Mouse (Mus musculus) urinary bladder, adult 18-20 months (tissue): ENCODE data around the gene Ccdc187.

Experiments used
- DNase-seq, 2 experiments: peaks; one replicate each; pipeline ENCODE4 v3.0.0; 2022; ENCODE audit warnings: low spot score in 2 of 2, mixed read lengths in 2 of 2

The Ccdc187 gene

DNA sequence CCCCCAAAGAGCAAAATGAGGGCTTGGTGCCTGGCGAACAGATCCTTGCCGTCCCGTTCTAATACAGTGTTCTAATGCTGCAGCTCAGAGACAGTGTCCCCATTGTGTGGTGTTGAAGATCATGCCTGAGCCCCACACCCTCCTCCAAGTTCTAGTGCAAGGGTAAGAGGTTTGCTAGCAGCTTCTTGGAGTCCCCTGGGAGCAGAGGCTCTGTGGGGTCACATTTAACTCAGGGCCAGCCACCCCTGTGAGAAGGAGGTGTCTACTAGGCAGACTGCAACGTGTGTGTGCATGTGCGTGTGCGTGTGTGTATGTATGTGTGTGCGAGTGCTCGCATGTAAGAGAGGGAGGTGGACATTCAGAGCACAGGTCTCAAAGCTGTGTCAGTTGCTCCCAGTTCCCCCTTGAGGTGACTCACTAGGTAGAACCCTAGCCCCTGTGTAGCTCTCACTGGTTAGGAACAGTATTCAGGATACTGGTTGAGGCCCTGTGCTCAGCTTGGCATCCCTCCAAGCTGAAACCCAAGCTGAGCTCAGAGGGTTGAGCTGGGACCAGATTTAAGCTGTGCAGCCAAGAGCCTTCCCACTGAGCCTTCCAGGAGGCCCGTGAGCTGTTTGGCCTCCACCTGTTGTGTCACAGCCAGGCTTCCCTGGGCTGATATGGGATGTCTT, 22.4 kb upstream of the Ccdc187 start:
- DNase-seq: no peak

DNA sequence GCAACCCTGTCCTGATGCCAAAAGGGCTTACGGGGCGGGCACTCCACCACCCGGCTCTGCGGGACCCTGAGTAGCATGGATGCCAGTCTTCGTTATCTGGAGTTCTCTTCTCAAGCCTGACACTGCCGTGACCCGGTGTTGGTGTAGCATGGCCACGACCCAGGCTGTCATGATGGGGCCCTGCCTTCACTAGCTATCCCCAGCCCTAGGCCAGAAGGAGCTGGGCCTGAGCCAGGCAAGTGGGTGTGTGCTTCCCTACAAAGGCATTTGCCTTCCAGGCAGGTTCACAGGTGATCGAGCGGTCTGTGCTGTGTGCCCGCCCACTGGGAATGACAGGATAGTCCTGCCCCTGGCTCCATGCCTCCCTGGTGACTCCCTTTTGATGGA, 21.6 kb upstream of the Ccdc187 start:
- no peak for DNase-seq

DNA sequence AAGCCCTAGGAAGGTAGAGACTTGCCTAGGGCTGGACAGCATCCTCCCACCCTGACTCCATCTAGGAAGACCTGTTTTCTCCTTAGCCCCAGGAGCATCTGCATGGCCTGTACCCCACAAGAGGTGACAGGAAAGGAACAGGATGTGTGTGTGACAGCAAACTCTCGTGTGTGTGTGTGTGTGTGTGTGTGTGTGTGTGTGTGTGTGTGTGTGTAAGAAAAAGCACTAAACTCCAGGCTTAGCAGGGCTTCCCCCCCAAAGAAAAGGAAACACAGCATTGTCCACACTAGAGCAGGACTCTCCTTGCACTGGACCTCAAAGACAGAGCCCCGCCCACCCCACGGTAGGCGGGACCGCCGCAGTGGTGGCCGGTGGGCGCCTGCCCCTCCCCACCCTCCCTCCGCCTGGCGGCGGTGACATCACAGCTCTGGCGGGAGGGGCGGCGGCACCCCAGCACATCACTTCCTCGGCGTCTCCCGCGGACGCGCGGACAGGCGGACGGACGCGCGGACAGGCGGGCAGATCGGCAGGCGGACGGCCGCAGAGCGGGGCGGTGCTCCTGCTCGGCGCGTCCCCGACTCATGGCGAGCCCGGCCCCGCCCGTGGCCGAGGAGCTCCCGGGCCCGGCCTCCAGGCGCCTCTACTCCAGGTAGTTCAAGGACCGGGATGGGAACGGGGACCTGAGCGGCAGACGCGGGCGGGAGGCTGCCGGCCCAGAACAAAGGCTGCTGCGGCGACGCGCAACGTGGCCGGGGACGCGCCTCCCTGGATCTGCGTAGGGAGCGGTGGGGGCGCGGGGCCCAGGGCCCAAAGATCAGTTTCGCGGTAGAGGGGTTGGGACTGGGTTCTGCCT, 20.9 kb upstream of the Ccdc187 start, which contains the start of gene Gpsm1:
Gene Gpsm1, plus strand, starts transcription at position 444 of the 853 bp plus-strand sequence.
- peak; percentile 66 to 72 for DNase-seq

DNA sequence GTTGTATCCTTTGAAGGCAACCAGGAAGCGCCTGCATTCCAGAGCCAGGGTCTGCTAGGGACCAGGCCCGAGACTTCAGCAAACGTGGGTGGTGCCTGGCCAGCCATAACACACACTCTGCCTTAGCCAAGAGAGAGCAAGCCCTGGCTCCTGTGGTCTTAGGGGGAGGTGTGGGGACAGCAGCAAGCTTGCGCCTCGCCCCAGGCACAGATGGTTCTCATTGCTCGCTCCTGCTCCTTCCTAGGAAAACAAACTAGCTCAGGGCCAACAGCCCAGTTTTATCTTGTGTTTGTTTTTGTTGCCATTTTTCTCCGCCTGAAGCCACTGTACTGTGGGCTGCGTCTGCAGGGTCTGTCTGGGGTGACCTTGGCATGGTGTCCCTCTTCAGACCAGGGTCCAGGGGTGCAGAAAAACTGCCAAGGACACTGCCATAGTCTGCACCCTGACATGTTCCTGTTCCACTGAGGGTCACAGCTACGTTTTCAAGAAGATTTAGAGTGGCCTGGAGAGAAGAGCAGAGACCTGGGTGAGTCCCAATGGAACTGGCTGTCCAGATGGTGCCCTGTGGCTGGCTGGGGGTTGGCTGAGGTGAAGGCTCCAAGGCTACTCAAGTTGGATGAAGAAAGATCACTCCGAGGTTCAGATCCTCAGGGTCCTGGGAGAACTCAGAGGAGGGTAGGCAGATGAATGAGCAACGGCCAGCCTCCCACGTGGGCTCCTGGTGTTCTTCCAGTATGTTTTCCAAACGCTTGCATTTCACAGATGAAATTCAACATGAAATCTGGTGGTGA, 20.1 kb upstream of the Ccdc187 start:
- peak in 1 of 2 experiments; percentile 69 for DNase-seq

DNA sequence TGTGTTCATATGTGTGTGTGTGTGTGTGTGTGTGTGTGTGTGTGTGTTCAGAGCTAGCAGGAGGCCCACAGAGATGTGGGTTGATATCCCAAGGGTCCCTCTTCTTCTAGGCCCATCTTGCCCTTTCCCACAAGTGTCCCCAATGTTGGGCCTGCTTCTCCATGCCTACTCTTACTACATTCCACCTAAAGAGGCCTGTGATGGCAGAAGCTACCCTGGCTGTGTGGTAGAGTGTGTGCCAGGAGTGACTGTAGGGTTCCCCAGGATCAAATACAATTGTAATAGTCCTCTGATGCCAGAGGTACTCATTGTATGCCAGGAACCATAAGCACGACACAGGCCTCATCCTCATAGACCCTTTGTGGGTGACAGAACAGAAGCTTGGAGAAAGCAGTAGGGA, 19.0 kb upstream of the Ccdc187 start:
- no peak for DNase-seq

DNA sequence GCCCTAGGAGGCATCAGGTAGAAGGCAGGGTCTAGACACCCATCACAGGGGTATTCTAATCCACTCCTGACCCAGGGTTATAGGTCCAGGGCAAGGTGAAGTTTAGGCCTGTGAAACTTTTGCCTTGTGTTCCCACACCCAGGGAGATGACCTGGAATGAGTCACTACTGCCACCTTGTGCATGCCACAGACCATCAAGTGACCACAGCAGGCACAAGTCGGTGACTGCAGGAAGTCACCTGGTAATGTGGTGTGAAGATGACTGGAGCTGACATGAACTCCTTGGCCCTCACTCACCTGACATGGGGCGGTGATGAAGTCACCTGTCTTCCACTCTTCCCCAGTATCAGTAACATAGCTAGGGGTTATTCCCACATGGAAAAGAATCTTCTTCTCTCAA, 18.5 kb upstream of the Ccdc187 start:
- no peak for DNase-seq

DNA sequence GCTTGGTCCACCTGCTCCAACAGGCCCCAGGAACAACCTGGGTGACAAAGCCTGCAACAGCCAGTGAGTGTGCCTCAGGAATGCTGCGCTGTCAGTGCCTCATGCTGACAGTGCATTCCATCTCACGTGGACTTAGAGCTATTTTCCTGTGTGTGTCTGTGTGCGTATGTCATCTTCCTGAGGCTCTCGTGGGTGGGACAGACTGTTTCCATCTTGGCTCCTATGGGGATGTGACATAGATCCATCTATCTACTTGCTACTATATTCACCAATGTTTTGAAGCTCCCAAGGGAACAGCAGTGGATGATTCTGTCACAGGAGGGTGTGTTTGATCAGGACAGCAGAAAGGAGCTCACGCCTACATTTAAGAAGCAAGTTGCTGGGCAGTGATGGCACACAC, 17.6 kb upstream of the Ccdc187 start:
- DNase-seq: no peak

DNA sequence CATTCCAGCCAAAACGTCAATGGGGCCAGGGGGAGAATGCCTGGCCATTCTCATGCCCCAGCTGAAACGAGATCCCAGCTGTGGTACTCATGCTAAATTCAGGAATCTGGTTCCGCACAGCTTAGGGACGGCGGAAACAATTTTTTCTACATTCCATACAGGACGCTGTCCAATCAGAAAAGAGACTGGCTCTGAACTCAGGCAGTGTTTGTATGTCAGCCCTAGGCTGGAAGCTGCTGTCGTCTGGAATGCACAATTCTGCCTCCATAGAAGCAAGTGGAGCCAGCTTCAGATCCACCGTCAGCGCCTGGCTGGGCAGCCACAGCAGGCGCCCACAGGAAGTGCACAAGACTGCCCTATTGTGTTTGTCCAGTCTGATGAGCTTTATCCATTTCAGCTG, 15.4 kb upstream of the Ccdc187 start:
- no peak for DNase-seq

DNA sequence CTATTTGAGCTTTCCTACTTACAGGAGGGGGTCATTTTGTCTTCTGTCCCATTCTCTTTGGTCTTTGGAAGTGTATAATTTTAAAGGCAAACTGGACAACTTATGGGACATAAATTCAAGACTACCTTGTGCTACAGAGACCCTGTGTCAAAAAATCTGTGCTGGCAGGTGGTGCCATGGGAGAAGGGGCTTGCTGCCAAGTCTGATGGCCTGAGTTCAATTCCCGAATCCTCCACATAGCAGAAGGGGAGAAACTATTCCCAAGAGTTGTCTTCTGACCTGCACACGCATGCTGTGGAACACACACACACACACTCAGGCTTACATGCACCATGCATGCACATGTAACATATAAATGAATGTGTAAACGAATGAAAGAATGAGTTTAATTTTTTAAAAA, 12.3 kb upstream of the Ccdc187 start:
- no peak for DNase-seq

DNA sequence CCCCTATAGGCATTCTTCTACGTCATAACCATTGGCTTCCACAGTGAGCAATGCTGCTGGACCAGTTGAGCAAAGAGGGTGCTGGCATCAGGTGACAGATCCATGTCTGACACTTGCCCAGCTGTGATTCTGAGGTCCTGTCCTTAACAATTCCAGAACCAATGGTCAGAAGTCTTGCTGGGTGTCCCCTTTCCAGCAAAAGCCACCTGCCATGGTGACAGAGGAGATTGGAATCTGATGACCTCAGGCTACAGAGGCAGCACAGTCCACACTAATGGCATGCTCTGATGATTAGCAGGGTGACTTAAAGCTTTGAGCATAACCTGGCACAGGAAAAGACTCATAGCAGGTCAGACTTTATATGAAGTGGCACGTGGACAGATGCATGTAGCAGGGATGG, 11.2 kb upstream of the Ccdc187 start:
- DNase-seq: no peak

DNA sequence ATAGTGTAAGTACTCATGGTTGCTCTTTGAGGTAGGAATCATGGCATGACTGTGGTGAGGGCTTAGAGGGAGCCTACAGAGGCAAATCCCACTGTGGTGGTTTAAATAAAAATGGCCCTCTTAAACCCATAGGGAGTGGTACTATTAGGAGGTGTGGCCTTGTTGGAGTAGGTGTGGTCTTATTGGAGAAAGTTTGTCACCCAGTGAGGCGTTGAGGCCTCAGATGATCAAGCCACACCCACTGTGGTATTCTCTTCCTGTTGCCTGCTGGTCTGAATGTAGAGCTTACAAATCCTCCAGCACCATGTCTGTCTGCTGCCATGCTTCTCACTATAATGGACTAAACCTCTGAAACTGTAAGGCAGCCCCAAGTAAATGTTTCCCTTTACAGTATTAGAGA, 10.4 kb upstream of the Ccdc187 start:
- DNase-seq: no peak

DNA sequence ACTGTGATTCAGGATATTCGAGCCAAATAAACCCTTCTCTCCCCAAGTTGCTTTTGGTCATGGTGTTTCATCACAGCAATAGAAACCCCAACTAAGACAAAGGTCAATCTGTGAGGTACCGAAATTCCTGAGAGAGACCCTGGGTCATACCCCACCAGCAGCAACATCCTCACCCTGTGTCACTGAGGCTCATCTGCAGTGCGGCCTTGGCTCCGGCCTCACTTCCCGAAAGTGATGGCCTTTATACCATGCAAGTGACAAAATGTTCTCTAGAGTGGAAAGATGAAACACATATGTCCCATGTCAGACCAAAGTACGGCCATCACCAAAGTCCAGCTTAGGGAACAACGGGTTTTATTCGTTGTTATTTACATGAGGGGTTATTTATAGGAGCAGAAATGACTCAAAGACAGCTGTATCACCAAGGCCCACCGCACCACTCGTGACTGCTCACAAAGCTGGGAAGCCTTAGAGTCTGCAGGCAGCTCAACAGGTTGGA, 7.7 kb upstream of the Ccdc187 start:
- no peak for DNase-seq

DNA sequence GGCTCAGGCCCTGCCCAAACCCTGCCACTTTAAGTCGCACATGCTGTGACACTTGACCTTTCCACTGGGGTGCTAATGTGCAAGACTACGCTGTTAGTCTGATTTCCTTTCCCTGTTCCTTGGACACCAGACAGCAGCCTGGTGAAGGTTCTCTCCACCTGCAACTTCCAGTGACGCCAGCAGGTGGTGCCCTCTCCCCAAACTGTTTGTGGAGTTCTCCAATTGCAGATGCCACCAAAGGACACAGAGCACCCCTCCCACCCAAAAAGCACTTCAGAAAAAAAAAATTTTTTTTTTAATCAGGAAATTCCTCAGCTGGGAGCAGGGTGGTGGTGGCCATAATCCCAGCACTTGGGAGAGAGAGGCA, 6.4 kb upstream of the Ccdc187 start:
- peak; percentile 77 to 82 for DNase-seq

DNA sequence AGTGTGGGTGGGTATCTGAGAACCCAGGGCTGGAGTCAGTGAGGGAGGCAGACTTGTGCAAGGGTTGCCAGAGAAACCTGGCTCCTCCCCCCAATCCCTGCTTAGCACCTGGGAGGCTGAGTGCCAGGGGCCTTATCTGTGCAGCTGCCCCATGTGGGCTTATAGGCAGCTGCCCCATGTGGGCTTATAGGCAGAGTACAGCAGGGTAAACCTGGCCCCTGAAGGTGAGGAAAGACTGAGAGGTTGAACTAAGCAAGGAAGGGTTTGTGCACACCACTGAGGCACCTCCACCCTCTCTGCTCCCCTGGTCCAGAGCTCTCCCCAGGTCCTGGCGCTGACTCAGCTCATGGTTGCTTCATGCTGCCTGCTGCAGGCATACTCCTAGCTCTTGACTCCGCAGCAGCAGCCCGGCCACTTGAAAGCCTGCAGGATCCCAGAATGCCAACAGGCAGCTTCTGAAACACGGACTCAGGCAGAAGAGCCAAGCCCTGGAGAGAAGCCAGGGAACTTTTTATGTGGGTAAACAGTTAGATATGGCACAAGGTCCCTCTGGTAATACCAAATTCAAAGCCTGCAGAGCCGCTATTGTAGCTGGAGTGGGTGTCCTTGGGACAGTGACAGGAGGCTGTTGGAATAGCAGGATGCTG, 5.9 kb upstream of the Ccdc187 start:
- DNase-seq: no peak

DNA sequence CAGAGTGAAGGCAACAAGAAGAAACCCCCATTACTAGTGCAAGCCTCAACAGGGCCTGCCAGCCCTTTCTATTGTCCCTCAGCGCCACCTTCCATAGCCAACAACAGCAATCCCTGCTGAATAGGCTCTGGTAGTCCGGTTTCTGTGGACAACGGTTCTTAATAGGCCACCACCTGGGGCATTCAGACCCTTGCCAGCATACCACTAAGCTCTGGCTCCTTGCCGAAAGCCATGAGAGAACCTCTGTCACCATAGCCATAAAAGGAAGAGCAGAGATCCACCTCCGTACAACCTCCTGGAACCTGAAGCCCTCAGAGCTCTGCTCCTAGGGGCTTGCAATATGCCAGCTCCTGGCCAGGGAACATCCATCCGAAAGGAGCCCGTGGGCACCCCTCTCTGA, 5.0 kb upstream of the Ccdc187 start:
- no peak for DNase-seq

DNA sequence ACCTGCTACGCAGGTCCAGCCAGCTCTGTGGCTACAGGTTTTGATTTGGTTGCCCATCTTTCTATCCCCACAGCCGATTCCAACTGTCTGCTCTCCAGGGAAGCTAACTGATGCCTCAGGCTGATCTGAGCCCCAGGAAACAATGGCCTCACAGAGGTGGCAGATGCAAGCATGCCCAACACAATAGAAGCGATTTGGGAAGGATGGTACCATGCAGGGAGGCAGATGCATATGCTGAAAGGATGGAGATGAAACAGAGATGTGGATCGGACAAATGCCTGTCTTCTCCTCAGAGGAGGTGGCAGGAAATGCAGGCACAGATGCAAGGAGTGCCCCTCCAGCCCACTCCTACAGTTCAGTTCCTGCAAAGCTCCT, 4.5 kb upstream of the Ccdc187 start:
- no peak for DNase-seq

DNA sequence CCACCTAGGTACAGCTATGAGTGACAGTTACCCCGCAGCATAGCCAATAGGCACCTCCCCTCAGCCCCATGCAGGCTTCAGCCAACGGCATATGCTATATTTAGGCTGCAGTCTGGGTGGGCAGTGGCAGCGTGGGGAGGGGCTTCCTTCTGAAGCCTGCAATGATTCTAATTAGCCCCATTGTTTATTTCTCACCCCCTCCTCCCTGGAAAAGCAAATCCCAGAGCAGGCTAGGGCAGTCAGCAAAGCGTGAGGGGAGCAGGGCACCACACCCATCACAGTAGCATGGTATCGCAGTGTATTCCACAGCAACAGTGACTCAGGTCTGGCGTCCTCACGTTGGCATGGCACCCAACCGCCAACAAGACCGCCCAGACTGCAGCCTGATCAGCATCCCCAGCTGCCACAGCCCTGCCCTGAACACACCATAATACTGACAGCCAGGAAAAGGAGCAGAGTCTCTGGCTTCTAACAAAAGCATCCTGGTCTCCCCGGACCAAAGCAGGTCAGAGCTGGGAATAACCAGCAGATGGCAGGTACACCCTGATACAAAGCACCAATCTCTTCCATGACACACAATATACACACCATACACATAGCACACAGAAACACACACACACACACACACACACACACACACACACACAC, 4.0 kb upstream of the Ccdc187 start:
- peak in 1 of 2 experiments; percentile 45 for DNase-seq

DNA sequence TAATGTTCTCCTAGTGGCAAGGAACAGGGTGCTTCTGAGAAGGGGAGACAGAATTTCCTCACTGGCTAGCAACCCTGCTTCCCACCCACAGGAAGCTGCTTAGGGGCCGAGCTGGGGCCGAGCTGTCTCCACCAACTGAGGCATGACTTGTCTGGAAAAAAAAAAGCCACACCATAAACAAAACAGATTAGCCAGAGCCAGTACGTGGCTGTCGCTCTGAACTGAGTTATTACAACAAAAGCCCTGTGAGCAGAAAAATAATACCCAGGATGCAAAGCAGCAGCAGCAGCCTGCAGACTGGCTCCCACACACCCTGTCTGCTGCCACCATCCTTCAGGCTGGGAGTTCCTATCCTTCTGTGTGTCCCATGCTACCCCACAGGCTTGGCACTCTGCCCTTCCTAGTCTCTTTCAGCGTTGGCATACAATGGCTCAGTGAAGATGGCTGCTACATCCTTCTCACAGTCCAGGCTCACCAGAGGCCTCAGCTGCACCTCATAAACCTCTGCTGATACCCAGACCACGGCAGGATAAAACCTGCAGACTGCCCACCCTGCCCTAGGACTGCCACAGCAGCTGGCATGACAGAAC, 2.3 kb upstream of the Ccdc187 start:
- DNase-seq: no peak

DNA sequence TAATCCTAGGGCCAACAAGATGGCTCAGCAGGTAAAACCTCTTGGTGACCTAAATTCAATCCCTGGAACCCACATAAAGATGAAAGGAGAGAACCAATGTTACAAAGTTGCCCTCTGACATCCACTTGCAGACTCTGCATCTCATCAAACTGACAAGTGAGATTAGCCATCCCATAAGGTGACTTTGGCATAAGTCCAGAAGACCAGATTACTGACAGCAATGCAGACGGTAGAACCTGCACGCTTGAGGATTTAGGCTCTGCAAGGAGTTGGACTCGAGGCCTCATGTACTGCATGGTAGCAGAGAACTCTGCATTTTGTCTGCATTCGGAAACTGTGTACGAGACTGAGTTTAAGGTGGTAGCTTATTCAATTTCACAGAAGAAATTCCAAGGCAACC, 4.2 kb downstream of the Ccdc187 start:
- DNase-seq: no peak

DNA sequence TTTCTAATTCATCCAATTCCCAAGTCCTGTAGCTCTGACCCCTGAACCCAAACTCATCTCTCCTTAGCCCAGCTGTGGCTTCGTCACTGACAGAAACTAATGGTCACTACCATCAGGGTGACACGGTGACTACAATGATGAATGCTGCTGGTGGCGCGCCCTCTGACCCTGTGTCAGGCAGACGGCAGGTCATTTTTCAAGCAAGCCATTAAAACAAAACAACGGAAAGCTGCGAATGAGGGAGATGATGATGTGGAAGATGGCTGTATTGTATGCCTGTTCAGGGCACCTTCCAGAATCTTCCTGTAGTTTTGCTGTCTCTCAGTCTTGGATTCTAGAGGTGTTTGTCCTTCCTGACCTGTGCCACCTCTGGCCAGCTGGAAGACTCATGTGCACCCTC, 8.0 kb downstream of the Ccdc187 start:
- DNase-seq: no peak

DNA sequence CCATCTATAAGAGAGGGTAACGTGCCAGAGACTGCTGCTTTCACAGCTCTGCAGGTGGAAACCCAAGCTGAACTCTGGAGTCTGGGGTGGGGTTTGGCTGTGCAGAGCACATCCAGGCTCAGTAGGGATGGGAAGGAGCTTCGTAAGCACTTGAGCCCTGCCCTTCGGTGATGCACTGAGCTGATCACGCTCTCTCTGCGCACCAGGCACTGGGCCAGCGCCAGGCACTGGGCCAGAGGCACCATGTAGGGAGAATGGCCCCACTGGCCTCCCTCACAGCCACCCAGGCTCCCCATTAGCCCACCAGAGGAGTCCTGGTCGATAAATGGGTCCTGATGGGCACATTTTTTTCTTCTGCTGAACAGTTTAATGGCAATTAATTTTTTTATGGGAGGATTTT, 8.6 kb downstream of the Ccdc187 start:
- no peak for DNase-seq
